Mouse (Mus musculus) c-Kit-positive CD71-positive TER-119-negative erythroid progenitor cells, embryonic 14.5 days (primary cell): ENCODE measurements around the gene Kalrn.

ENCODE experiments used
- DNase-seq: peaks from one replicate; pipeline ENCODE4 v3.0.0-alpha.2; 2013; ENCODE audit warnings: low read depth

Kalrn gene

DNA sequence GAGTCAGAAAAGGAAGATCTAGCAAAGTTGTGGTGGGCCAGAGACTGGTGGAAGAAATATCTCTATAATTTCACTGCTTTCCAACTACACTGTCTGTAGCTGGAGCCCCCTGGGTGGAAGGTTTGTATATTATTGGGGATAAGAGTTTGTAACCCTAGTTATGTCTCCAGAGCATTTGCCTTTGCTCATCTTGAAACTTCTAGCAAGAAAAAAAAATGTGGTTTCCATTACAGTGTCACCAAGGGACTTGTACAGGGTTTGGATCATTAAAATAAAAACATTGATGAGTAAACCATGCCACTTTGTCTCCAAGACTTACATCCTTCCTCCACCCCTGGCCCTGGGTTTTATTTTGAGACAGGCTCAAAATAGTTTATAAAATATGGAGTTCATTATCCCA is 71.2 kb downstream of the Kalrn start:
- DNase-seq, result no peak

DNA sequence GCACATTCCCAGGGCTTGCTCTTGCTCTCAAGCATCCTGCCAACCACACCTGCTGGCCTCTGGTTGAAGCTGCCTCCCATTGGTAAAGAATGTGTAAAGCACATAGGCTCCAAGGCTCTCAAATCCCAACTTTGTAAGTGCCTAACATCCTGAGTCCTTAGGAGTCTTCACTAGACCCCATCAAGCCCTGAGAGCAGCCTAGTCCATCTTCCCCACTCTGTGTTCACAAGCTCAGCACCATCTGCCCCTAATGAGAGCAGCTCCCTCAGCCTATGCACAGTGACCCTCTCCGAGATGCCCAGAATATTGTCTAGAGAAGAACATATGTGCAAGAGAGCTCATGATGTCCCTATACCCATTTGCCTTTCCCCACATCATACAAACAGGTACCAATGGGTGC is 78.6 kb downstream of the Kalrn start:
- DNase-seq, result no peak

DNA sequence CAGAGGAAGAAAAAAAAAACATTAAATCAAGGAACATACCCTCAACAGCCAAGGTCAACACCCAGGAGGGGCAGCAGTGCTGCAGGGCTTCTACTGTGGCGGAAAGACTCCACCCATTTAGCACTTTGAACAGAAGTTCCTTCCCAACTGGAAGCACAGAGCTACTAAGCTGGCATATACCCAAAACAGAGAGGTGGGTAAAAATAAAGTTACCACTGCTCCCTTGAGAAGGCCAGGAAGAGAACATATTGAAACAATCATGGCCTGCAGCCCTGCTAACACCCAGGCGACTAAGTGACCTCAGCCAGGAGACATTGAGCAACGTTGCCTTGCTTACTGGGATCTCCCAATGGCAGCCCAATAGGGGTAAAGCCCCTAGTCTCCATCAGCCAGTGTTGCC is 79.4 kb downstream of the Kalrn start:
- DNase-seq, result no peak

DNA sequence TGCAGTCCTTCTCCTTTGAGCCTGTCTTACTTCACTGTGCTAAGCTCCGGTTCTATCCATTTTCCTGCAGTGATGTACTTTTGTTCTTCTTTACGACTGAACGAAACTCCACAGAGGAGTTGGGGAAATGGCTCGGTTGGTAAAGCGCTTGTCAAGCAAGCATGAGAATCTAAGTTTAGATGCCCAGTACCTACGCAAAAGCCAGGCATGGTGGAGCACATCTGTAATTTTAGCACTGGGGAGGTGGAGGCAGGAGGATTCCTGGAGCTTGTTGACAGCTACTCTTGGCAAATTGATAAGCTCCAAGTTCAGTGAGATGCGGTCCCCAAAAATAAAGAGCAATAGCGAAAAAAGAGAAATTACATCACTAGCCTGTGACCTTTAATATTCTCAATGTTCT is 82.1 kb downstream of the Kalrn start:
- no peak for DNase-seq

DNA sequence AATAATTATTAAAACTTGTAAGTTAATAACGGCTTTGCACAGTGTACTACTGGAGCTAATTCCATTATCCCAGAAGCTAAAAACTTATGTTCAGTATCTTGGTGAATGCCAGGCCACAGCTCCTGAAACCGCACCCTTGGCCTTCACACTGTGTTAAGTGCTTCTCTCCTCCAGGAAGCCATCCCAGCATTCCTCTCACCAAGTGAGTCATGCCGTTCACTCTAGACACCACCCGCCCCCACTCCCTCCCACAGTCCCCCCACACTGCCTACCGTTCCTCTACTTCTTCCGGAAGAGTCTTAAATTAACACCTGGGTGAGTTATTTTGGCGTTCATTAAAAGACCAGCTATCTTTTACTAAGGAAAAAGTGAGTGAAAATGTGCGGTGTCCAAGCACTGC is 82.8 kb downstream of the Kalrn start:
- no peak for DNase-seq

DNA sequence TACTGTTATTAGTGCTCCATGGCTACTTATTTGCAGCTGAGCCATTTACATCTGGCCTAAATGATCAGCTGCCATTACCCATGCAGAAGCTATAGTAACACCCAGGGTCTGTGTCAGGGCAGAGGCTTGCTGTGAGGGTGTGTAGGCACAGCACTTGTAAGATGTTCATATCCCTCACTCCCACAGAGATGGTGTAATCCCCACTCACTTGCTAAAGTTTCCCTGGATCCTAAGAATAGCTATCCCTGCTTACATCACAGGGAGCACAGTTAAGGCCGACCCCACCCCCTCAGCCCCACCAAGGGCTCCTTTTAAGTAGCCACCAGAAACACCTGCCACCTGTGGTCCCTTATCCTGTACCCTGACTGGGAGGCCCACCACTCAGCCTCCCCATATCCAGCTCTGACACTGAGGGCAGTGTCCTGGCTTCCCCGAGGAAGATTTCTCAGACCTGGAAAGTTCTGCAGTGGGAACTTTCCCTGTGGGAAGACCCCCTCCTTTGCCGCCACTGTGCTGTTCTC is 83.5 kb downstream of the Kalrn start:
- DNase-seq, result no peak

DNA sequence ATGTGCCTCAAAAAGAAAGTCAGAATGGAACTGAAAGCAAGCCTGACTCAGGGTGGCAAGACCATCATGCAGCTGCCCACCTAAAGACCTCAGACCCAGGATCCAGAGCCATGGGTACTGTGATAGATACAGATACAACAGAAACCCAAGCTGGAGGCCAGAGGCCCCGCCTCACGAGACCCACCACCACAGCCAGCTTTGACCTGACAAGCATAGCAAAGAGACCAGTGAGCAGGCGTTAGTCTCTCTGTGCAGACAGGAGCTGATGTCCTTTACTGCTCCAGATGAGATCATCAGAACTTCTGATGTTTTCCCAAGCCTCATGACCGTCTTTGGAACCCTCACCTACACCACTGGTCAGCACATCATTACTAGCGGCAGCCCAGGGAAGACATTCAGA is 85.5 kb downstream of the Kalrn start:
- no peak for DNase-seq

DNA sequence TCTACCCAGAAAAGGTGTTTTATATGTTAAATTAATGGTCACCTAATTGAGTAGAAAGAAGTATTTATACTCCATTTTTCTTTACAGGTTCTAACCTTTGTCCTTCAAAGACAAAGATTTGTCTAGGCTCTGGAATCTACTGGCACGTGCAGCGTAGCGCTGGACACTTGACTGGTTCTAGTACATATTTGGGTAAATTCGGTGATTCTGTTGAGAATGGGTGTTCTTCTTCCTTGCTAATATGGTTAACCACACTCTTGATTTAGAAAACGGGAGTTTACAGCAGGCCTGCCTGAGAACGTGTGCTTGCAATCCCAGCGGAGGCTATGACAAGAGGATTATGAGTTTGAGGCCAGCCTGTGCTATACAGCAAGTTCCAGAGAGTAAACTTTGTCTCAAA is 86.1 kb downstream of the Kalrn start:
- no peak for DNase-seq

DNA sequence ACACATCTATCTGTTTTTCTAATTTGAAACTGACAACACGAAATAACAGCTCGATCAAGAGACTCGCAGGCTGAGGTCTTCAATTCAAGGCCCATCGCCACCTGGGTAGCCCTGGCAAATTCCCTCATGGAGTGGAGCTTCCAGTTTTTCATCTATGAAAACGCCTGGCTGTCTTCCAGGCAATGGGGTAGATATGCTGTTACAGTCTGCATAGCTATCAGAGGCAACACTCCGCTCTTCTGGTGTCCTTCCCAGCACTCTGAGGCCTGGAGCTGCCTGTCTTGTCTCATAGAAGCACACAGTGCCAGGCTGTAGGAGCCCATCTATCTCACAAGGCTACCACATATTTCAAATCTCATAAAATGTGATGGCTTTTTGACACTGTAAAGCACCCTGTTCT is 87.8 kb downstream of the Kalrn start:
- DNase-seq, result no peak

DNA sequence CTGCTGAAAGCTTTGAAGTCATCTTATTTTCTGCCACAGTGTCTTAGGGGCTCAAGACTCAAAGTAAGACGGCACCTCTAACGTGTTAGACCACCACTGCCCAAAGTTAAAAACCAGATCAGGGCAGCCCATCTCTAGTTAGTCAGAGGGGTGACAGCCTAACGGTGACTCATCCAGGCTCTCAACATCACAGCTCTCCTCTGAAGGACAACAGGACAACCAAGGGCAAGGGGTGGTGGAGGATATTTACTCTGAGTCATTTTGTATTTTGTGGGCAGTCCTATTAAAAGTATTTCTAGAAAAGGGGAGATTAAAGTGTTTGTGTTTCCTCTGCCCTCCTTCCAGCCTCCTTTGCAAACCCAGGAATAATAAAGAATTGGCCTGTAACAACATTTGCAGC is 88.4 kb downstream of the Kalrn start:
- no peak for DNase-seq

DNA sequence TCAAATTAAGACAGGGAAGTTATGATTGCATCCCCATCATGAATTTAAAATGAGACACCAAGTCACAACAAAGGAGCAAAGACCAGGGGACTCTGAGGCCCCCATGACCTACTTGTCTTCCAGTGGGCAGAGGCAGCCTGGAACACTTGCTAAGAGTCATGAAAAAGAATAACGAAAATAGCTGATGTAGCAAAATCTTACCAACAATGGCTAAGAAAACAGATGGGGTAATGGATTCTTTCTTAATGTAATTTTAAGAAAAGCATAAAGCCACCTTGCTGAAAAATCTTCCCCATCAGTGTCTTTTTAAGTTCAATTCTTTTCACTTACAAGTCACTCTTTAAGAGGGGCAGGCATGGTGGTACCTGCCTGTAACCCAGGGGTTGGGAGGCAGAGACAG is 89.1 kb downstream of the Kalrn start:
- DNase-seq, result no peak

DNA sequence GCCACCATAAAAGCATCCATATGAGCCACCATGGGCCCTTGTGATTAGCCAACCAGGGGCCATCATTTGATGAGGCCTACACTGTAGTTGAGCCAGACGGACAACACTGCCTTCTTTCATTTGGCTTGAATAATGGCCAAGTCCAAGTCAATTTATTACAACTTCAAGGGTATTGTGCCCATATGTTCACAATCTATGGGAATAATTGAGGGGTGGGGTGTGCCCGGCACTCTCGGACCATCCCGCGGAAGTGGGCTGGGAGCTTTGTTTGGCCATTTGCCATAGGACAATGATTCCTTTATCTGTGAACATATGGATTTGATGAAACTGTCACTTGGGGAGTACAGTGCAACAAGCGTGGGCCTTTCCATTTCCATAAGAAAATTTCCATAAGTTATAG is 89.6 kb downstream of the Kalrn start:
- no peak for DNase-seq

DNA sequence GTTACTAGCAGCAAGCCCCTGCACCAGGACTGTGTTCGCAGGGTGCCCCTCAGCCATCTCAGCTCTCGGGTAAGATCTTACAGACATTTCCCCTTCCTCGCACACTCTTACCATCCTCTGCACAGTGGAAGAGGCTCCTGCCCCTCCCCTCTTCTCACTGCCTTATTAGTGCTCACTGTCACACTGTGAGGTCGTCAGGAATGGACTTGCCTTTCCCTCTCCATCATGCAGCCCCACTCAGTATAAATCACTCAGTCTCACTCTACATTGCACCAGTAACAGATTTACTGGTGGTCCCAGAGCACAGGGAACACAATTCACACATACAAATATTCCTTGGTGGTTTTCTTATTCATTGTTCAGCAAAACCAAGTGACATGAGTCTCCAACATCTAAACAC is 98.6 kb downstream of the Kalrn start:
- DNase-seq, result no peak

DNA sequence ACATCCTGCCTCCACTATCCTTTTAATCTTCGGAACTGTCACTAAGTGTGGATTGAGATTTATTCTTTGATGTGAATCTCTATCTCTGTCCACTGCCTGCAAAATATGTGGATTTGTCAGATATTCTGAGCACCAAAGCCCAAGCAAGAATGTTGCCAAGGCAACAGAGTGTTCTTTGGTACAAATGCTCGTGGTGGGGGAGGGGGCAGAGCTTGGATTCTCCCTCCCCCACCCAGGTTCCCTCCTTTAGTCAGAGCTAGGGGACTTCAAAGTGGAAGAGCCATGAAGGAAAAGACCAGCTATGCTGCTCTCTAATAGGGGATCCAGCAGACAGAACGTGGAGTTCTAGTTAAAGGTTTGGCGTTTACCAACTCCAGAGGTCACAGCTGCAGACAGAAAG is 99.4 kb downstream of the Kalrn start:
- no peak for DNase-seq

DNA sequence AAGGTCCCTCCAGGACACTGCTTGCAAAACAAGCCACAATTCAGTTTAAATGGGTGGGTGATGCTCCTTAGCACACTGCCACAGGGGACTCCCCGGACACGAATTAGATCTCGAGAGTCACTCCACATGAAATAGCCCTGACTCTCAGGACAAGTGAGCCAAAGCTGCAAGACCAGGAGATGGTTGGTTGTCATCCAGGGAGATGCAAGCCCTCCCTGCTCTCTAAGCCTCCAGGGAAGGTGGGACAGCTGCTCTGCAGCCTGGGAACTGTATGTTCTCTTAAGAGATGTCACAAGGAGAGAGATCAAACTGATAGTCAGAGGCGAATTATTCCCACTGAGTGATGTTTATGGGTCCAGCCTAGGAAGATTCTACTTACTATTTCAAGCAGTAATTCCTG is 101.9 kb downstream of the Kalrn start:
- no peak for DNase-seq

DNA sequence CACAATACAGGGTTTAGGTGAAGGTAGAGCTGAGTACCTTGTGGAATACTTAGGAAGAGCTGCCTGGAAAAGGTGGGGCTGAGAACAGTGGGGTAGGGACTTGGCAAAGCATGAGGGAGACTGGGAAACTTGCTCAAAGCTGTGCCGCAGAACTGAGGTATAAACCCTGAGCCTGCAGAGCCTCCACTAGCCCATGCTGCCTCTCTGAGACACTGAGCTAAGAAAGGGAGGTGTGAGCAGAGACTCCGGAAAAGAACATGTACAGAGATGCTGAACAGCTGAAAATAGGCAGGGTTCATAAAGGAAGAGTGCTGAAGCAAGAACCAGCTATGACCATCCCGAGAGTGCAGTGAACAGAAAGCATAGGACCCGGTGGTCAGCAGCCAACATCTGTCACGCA is 103.0 kb downstream of the Kalrn start:
- no peak for DNase-seq

DNA sequence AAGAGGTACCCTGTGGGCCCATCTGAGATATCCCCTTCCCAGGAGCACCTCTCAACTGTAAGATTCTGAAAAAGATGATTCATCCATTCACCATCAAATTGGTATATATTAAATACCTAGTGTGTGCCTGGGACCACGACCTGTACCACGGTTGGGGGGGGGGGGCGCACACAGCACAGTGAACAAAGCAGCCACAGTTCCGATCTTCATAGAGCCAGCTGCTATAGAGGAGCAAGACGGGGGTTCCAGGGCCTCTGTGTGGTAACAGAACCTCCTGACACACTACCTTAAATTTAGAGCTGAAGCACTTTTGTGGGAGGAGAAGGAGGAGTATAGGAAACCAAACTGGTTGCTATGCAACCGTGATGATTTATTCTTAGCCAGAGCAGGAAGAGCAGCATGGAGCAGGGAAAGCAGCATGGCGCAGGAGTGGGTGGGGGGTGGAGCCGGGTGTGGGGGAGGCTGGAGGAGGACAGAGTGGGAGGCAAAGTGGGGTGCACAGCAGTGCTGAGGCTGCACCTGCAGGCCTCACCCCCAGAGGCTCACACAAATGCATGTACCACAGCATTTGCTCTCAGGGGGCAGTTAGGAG is 104.0 kb downstream of the Kalrn start:
- no peak for DNase-seq

DNA sequence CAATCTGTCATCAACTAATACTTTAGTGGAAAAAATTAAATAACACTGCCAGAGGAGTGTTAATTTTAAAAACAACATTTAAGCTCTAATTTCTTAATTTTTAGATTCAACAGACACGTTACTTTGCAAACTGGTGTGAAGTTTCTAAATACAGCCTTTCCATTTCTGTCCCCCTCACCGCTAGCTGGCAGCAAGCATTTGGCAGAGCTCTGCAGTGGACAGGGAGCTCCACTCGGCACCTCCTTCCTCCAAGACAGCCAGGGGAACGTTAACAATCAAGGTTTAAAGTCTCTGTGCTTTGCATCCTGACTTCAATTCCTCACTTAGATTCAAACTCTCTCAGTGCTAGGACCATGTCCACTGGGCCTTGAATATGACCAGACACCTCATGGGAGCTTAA is 106.7 kb downstream of the Kalrn start:
- DNase-seq, result no peak

DNA sequence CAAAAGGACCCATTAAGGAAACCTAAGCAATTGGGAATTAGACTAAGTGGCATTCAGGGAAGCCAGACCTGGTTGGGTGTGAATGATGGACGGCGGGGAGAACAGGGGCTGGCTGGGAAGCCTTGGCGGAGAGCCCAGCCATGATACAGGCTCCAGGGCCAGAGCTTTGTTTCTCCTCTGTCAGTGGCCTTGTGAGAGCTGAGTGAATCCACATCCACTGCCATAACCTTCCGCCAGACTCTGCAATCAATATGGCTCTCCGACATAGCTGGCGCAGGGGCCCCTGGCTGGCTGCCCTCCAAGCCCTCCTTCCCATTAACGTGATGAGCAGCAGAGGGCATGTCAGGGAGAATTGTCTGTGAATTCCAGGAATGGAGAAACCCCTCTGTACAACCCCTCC is 117.0 kb downstream of the Kalrn start:
- DNase-seq, result no peak

DNA sequence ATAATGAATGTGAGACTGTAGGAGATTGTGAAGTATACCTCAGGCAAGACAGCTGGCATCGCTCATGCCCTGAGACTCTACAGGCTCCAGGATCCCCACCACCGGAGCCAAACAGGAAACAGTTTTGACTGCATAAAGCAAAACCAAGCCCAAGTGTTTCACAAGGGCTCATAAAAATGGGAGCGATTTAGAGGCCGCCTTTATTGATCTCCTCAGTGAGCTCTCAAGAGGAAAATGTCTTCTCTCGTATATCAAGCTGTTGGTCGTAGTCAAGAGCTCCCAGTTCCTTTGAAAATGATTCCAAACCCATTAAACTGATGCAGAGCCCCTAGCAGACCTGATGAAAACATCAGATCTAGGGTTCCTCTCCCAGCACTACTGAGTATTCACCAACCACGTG is 127.7 kb downstream of the Kalrn start:
- no peak for DNase-seq

DNA sequence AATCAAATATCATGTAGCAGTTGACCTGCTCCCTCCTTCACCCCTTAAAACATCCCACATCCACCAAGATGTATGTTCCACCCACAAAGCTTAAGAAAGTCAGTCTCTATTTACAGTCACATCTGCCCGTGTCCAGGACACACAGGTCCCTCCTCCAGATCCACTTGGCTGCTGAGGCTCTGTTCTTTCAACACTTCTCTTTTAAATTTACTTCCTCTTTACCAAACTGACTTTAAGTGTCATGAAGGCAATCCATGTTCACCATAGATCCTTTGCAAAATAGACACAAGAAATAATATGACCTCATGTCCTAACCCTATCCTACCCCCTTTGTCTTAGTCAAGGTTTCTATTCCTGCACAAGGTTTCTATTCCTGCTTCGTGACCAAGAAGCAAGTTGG is 131.6 kb downstream of the Kalrn start:
- DNase-seq, result no peak

DNA sequence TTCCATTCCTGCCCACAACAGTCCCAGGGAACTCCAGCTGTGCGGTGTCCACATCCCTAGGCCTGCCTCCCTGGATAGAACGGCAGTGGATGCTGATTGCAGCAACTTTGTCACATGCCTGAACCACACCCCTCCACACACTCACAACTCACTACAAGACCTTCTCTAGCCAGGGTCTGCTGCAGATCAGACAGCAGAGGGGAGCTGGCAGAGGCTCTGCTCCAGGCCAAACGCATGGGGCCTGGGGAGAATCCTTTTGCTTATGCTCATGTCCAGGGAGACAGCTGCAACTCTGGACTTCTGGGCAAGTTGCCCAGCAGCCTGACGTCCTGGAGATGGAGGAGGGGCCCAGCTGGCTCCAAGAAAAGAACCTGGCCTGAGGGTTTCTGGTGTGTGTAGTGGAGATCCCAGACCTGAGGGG is 132.3 kb downstream of the Kalrn start:
- DNase-seq, result no peak

DNA sequence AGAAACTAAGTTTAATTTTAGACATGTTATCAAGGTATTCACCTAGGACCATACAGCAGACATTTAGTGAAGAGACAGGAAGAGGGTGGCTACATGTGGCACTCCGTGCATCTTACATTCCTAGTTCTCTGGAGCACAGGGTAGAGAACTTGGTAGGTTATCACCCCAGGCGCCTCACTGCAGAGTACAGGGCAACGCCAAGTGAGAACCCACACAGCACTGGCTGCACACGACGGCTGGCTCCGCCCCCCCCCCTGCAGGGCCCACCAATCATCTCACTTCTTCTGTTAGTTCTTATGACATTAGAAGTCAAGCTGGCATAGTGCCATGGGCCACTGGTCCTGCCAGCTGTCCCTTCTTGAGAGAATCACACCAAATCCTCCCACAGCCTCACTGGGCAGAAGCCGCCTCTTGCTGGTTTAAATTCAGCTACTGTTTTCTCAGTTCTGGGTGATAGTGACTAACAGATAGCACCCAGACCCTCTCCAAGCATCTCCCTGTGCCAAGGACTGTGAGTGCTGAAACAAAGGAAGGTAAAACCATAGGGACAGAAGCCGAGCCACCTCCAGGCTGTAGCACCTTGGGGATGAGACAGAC is 133.2 kb downstream of the Kalrn start:
- no peak for DNase-seq

DNA sequence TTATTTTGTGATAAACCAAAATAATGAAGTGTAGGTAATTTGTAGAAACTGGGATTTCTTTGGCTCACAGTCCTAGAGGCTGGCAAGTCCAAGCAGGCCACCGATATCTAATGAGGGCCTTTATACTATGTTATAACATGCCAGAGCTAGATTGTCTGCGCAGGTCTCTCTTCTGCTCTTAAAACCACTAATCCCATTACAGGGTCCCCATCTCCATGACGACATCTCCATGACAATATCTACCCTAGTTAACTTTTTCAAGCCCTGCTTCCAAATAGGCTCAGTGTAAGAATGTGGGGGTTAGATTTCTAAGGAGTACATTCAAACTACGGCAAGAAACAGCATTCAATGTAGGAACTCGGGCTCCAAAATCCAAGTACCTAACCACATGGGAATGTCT is 143.2 kb downstream of the Kalrn start:
- DNase-seq, result no peak
